Mouse (Mus musculus) adrenal gland, postnatal 14 days (tissue): ENCODE measurements around the gene Zscan29. TPM values are rescaled to one million over a fixed set of nuclear protein-coding genes. Genes with fewer than 3 reads are reported as not detected.
A peak's percentile ranks its signal among the peaks of the same experiment; 100 is the strongest.
"Not testable (repeated sequence)": the region's sequence is repeated elsewhere in the genome, so short reads cannot be mapped to it uniquely, and the experiment has no call there.

Experiments
- DNase-seq: peaks from one replicate; pipeline ENCODE4 v3.0.0; 2021; ENCODE audit warnings: mixed read lengths
- total RNA-seq: library from RNA; stranded (reverse); gene quantifications from 2 replicates; pipeline ENCODE4 v1.2.3, GENCODE M21; 2021

Zscan29 gene
- total RNA-seq, 1 experiment from 2014 or later, result 15.7 TPM

- DNase-seq, result no peak
Measured at GRCm38 (mm10) chr2:121137371-121137770, 33.6 kb downstream of the Zscan29 start.

GRCm38 (mm10) chr2:121132822-121133221 lies 38.1 kb downstream of the Zscan29 start:
- DNase-seq, result no peak

GRCm38 (mm10) chr2:121128865-121129620 lies 41.9 kb downstream of the Zscan29 start:
- DNase-seq, result peak; percentile 57

- DNase-seq, result no peak
Measured at GRCm38 (mm10) chr2:121127536-121127935, 43.4 kb downstream of the Zscan29 start.

GRCm38 (mm10) chr2:121126302-121126701 lies 44.6 kb downstream of the Zscan29 start:
- DNase-seq, result not testable (repeated sequence)

- no peak for DNase-seq
Measured at GRCm38 (mm10) chr2:121119260-121119659, 51.7 kb downstream of the Zscan29 start.

- DNase-seq, result no peak
Measured at GRCm38 (mm10) chr2:121115418-121115817, 55.5 kb downstream of the Zscan29 start.

GRCm38 (mm10) chr2:121109695-121110094 lies 61.2 kb downstream of the Zscan29 start, which contains the start of gene Tgm7:
Gene Tgm7, minus strand, starts transcription at chr2:121109795.
- no peak for DNase-seq

Other genes with a start within 250 kb of the Zscan29 start
- 32.0 and 35.0 TPM in 2 replicates for gene Ubr1, start 200.4 kb downstream of the Zscan29 start, total RNA-seq
- gene Tmem62, start 194.1 kb downstream of the Zscan29 start, total RNA-seq, result 8.1 and 11.2 TPM in 2 replicates
- gene Ccndbp1, start 162.7 kb downstream of the Zscan29 start, total RNA-seq, result 39.3 and 48.9 TPM in 2 replicates
- 2.0 and 10.3 TPM in 2 replicates for gene Epb42, start 134.1 kb downstream of the Zscan29 start, total RNA-seq
- not detected in 2 replicates for gene Tgm5, start 85.3 kb downstream of the Zscan29 start, total RNA-seq
- not detected in 2 replicates for gene Tgm7, start 61.3 kb downstream of the Zscan29 start, total RNA-seq
- gene Adal, start 30.7 kb downstream of the Zscan29 start, total RNA-seq, result 17.1 and 20.1 TPM in 2 replicates
- 10.1 and 11.5 TPM in 2 replicates for gene Lcmt2, start 30.5 kb downstream of the Zscan29 start, total RNA-seq
- 31.3 and 34.7 TPM in 2 replicates for gene Tubgcp4, start 471 bp downstream of the Zscan29 start, total RNA-seq
- 58.6 and 59.9 TPM in 2 replicates for gene Trp53bp1, start 100.3 kb upstream of the Zscan29 start, total RNA-seq
- 5.1 and 12.0 TPM in 2 replicates for gene Map1a, start 118.5 kb upstream of the Zscan29 start, total RNA-seq
- gene Ppip5k1, start 184.3 kb upstream of the Zscan29 start, total RNA-seq, result 51.8 and 51.9 TPM in 2 replicates
- gene Ckmt1, start 186.6 kb upstream of the Zscan29 start, total RNA-seq, result 5.3 and 8.2 TPM in 2 replicates
- gene Strc, start 216.0 kb upstream of the Zscan29 start, total RNA-seq, result not detected in 2 replicates
- 306 and 320 TPM in 2 replicates for gene Pdia3, start 242.7 kb upstream of the Zscan29 start, total RNA-seq
- gene Catsper2, start 242.7 kb upstream of the Zscan29 start, total RNA-seq, result 3.5 and 3.6 TPM in 2 replicates